Mouse (Mus musculus) liver, postnatal 0 days (tissue): ENCODE measurements around the gene Pex7. TPM values are rescaled to one million over a fixed set of nuclear protein-coding genes. Genes with fewer than 3 reads are reported as not detected.

Experiments
- ATAC-seq: fragments of 200-750 bp; cut with Nextera tagmentation; 2 replicates; pipeline ENCODE4 v1.8.0; 2017; ENCODE audit warnings: mild to moderate bottlenecking, moderate library complexity
- DNase-seq: peaks from one replicate; pipeline ENCODE4 v3.0.0-alpha.2; 2016
- H3K27ac ChIP-seq: fragments of 300-500 bp; sonication (generic); 2 replicates; pipeline ENCODE4 v1.5.1; 2014; ENCODE audit warnings: antibody characterized with exemption, moderate library complexity, mild to moderate bottlenecking, low read depth
- H3K27me3 ChIP-seq: fragments of 300-500 bp; sonication (generic); 2 replicates; pipeline ENCODE4 v1.6.1; 2014; ENCODE audit warnings: low read length, control low read depth, mixed read lengths; ENCODE audit not compliant: insufficient read depth
- H3K36me3 ChIP-seq: fragments of 300-500 bp; sonication (generic); replicated peaks from 2 replicates; pipeline ENCODE4 v1.6.1; 2014; ENCODE audit warnings: mild to moderate bottlenecking, control low read depth, low read length, moderate library complexity, mixed read lengths; ENCODE audit not compliant: insufficient read depth
- H3K4me1 ChIP-seq: fragments of 300-500 bp; sonication (generic); 2 replicates; pipeline ENCODE4 v1.6.1; 2014; ENCODE audit warnings: antibody characterized with exemption, mild to moderate bottlenecking, control low read depth; ENCODE audit not compliant: insufficient read depth
- H3K4me2 ChIP-seq: fragments of 300-500 bp; sonication (generic); 2 replicates; pipeline ENCODE4 v1.6.1; 2014; ENCODE audit warnings: low read depth, mild to moderate bottlenecking, low read length, moderate library complexity, mixed read lengths
- H3K4me3 ChIP-seq: fragments of 300-500 bp; sonication (generic); 2 replicates; pipeline ENCODE4 v1.5.1; 2014; ENCODE audit warnings: low read depth, low read length
- H3K9ac ChIP-seq: fragments of 300-500 bp; sonication (generic); replicated peaks from 2 replicates; pipeline ENCODE4 v1.6.1; 2014; ENCODE audit warnings: mild to moderate bottlenecking, moderate library complexity
- H3K9me3 ChIP-seq: fragments of 300-500 bp; sonication (generic); 2 replicates; pipeline ENCODE4 v1.6.1; 2016; ENCODE audit warnings: mild to moderate bottlenecking, control low read depth, low read length, mixed read lengths
- CTCF ChIP-seq: sonication (generic); IDR thresholded peaks from 2 replicates; pipeline ENCODE4 v1.5.1; 2016; ENCODE audit warnings: antibody characterized with exemption, low read depth
- EP300 ChIP-seq: IDR thresholded peaks from 2 replicates; pipeline ENCODE4 v1.6.1; 2016; ENCODE audit warnings: antibody characterized with exemption, low read depth, mild to moderate bottlenecking
- WGBS: fragments of 180-500 bp; shearing (Covaris S2); extraction: QIAGEN DNeasy Blood & Tissue Kit; methylation state at CpG from one replicate; pipeline ENCODE4 v1.1.7; 2014; ENCODE audit not compliant: insufficient replicate concordance; 5-methylcytosine and 5-hydroxymethylcytosine counted together
- polyA plus RNA-seq: library from polyadenylated mRNA; unstranded; fragments of >200 nt; fragmentation: Nextera tagmentation; extraction: Ambion mirVana; gene quantifications from 2 replicates; pipeline ENCODE4 v1.2.1, GENCODE M21; 2015

Gene Pex7
- polyA plus RNA-seq, 1 experiment from 2014 or later: 51.4 TPM

GRCm38 (mm10) chr10:19889908-19890307, 17.6 kb downstream of the Pex7 start:
- Histone ChIP-seq H3K36me3 (peaks cover 14% of the 10 kb centered on the region), H3K4me3 (no peak overlapping the region), H3K4me1 (no peaks in the 10 kb centered on the region), H3K9ac (no peak overlapping the region), H3K9me3 (no peaks in the 10 kb centered on the region), H3K4me2 (no peak overlapping the region), H3K27me3 (no peaks in the 10 kb centered on the region), H3K27ac (no peak overlapping the region)
- DNase-seq (no peak), ATAC-seq (no peak)
- TF ChIP-seq EP300 (no peak), CTCF (no peak)
- 70% methylated on average over 3 of the region's 3 CpGs for WGBS

- no peak for TF ChIP-seq CTCF
- no peak for TF ChIP-seq EP300
- Histone ChIP-seq H3K4me3 (no peak overlapping the region), H3K27ac (no peak overlapping the region), H3K36me3 (peaks cover 8% of the 10 kb centered on the region), H3K4me1 (0 out of 2 replicates have a peak, but pooled peaks cover 3% of the 10 kb centered on the region), H3K9ac (no peak overlapping the region), H3K9me3 (no peaks in the 10 kb centered on the region), H3K27me3 (no peaks in the 10 kb centered on the region), H3K4me2 (no peak overlapping the region)
- no peak for ATAC-seq
- no peak for DNase-seq
- 50% methylated on average over 3 of the region's 3 CpGs for WGBS
Measured at GRCm38 (mm10) chr10:19886249-19886648, 21.2 kb downstream of the Pex7 start.

- H3K9ac ChIP-seq: no peak overlapping the region
- no peak overlapping the region for H3K4me2 ChIP-seq
- H3K27me3 ChIP-seq: no peaks in the 10 kb centered on the region
- peaks cover 8% of the 10 kb centered on the region; the same call in 1 of the 2 replicates for H3K36me3 ChIP-seq
- H3K9me3 ChIP-seq: no peaks in the 10 kb centered on the region
- no peak overlapping the region for H3K27ac ChIP-seq
- H3K4me1 ChIP-seq: 0 out of 2 replicates have a peak, but pooled peaks cover 3% of the 10 kb centered on the region
- no peak for ATAC-seq
- TF ChIP-seq CTCF (no peak), EP300 (no peak)
- no peak for DNase-seq
- no peak overlapping the region for H3K4me3 ChIP-seq
- 53% methylated on average over 4 of the region's 4 CpGs for WGBS
Measured at GRCm38 (mm10) chr10:19884409-19884808, 23.1 kb downstream of the Pex7 start.

- H3K27ac ChIP-seq: no peak overlapping the region
- 43% methylated on average over 3 of the region's 3 CpGs for WGBS
- no peaks in the 10 kb centered on the region for H3K27me3 ChIP-seq
- no peaks in the 10 kb centered on the region for H3K9me3 ChIP-seq
- H3K4me1 ChIP-seq: peaks cover 7% of the 10 kb centered on the region; the same call in 1 of the 2 replicates
- no peak overlapping the region for H3K4me3 ChIP-seq
- no peak overlapping the region for H3K4me2 ChIP-seq
- no peak for ATAC-seq
- H3K36me3 ChIP-seq: peaks cover 2% of the 10 kb centered on the region; the same call in 1 of the 2 replicates
- TF ChIP-seq CTCF: no peak
- TF ChIP-seq EP300: no peak
- no peak for DNase-seq
- H3K9ac ChIP-seq: no peak overlapping the region
Measured at GRCm38 (mm10) chr10:19880437-19880836, 27.1 kb downstream of the Pex7 start.

GRCm38 (mm10) chr10:19879161-19879560, 28.3 kb downstream of the Pex7 start:
- no peaks in the 10 kb centered on the region for H3K27me3 ChIP-seq
- no peaks in the 10 kb centered on the region for H3K9me3 ChIP-seq
- peaks cover 4% of the 10 kb centered on the region; the same call in 1 of the 2 replicates for H3K4me1 ChIP-seq
- H3K27ac ChIP-seq: no peak overlapping the region
- no peak overlapping the region for H3K4me3 ChIP-seq
- no peak for TF ChIP-seq CTCF
- no peak for TF ChIP-seq EP300
- WGBS: 59% methylated on average over 6 of the region's 6 CpGs
- H3K9ac ChIP-seq: no peak overlapping the region; the same call in 1 of the 2 replicates
- peaks cover 2% of the 10 kb centered on the region; the same call in 1 of the 2 replicates for H3K36me3 ChIP-seq
- no peak for ATAC-seq
- H3K4me2 ChIP-seq: no peak overlapping the region
- no peak for DNase-seq

- TF ChIP-seq EP300: no peak
- no peak for TF ChIP-seq CTCF
- DNase-seq: no peak
- no peak overlapping the region for H3K4me3 ChIP-seq
Measured at GRCm38 (mm10) chr10:19877679-19878078, 29.8 kb downstream of the Pex7 start.

More at GRCm38 (mm10) chr10:19877679-19878078, 29.8 kb downstream of the Pex7 start:
- Histone ChIP-seq H3K4me1 (peaks cover 4% of the 10 kb centered on the region; the same call in 1 of the 2 replicates), H3K36me3 (peaks cover 6% of the 10 kb centered on the region; the same call in 1 of the 2 replicates), H3K27ac (no peak overlapping the region), H3K4me2 (peak overlapping the region; percentile 18; the same call in 1 of the 2 replicates), H3K9ac (no peak overlapping the region), H3K27me3 (no peaks in the 10 kb centered on the region), H3K9me3 (no peaks in the 10 kb centered on the region)
- WGBS: 60% methylated on average over 9 of the region's 9 CpGs
- peak; percentile 25; the same call in 1 of the 2 replicates for ATAC-seq
